Mouse (Mus musculus) right cerebral cortex, postnatal 25 days (tissue): ENCODE data around the gene Onecut3.

ENCODE experiments used
- DNase-seq: peaks from one replicate; pipeline ENCODE4 v3.0.0; 2022

The Onecut3 gene

DNA sequence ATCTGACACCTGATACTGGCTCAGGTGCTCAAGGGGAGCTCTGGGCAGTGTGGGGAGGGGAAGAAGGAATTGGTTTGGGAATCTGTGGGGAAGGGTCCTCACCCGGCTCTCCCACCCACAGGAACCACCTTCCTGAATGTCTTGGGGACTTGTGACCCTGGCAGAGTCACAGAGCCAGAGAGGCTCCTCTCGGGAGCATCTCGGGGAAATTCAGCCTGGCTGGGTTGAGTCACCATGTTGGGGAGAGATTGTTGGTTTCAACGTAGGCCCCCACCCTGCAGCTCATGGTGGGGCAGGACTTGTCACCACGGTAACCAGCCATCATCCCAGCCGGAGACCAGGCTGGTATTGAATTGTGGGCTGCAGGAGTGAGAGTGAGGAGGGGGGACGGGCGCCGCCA lies 10.1 kb downstream of the Onecut3 start:
- DNase-seq = no peak

DNA sequence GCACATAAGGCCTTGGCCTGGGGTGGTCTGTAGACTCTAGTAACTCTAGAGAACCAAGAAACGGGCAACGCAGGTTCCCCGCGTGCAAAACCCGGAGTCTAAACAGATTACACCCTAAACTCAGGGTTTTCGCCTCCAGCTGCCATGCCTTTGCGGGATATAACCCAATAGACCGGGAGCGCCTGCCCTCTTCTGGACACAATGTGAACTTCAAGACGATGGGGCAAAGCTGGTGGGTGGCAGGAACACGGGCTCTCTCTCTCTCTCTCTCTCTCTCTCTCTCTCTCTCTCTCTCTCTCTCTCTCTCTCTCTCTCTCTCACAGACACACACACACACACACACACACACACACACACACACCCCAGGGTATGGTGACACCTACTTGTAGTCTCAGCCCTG lies 11.6 kb downstream of the Onecut3 start:
- no peak for DNase-seq

DNA sequence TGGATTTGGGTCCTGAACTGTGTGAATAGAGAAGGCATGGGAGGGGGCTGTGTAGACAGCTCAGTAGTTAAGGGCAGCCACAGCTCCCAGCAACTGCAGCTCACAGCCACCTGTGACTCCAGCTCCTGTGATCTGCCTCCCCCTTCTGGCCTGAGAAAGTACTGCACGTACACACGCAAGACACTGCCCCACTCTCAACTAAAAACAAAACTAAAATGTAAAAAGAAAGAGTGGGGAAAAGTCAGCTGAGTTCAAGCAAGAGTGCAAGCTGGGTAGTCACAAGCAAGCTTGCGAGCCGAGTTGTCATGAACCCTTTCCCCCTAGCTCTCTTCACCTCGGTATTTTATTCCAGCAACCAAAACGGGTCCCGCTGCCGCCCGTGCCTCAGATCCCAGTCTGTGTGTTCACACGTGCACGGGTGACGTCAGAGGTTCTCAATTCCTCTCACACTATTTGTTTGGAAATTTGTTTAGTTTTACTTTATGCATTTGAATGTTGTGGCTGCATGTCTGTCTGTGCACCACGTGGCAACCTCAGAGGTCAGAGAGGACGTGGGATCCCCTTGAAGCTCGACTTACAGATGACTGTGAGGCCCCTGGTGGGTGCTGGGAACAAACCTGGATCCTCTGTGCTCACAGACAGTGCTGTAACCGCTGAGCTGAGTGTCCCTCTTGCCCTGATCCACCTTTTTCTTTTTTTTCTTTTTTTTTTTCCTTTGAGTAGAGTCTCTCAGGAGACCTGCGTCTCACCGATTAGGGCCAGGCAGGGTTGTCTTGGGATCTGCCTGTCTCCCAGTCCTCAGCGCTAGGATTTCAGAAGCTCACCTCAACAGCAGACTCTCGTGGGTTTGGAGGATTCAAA lies 15.0 kb downstream of the Onecut3 start:
- DNase-seq = peak; percentile 55

DNA sequence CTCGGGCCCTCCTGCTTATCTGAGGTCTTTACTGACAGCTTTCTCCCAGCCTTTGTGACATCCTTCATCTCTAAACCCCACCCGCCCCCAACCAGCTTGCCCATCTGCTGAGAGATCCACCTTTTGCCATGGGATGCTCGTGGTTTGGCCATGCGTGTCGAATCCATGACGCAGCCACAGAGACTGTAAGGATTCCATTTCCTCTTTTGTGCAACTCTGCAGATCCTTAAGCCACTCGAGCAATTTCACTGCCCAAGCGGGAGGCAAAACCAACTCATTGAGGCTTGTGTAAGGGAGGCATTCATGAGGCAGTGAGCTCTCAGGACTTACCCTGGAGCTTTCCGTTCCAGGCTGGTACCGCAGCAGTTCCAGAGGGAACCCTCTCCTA lies 15.6 kb downstream of the Onecut3 start:
- DNase-seq = no peak

DNA sequence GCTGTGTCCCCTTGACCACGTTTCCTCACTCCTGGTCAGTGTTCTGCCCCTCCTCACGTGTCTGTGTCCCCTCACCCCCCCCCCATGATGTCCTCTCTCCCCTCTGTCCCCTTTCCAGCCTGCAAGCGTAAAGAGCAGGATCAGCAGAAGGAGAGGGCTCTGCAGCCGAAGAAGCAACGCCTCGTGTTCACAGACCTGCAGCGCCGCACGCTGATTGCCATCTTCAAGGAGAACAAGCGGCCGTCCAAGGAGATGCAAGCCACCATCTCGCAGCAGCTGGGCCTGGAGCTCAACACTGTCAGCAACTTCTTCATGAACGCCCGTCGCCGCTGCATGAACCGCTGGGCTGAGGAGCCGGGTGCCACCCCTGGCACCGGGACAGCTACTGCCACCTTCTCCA lies 19.1 kb downstream of the Onecut3 start:
- no peak for DNase-seq

DNA sequence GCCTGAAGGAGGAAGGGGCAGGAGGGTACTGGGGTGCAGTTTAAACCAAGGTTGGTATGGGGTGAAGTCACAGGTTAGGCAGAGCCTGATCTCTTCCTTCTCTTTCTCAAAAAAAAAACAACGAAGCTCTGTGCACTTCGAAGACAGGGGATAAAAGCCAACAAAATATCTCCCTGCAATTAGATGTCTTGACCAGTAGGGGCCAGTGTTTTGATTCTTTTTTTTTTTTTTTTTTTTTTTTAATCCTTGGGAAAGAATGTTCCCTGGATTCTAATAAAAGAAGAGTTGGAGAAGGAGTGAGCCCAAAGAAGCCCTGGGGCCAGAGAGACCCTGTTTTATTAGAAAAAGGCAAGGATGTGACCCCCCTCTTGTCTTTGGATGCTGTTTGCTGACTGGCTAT lies 24.7 kb downstream of the Onecut3 start:
- DNase-seq = no peak

DNA sequence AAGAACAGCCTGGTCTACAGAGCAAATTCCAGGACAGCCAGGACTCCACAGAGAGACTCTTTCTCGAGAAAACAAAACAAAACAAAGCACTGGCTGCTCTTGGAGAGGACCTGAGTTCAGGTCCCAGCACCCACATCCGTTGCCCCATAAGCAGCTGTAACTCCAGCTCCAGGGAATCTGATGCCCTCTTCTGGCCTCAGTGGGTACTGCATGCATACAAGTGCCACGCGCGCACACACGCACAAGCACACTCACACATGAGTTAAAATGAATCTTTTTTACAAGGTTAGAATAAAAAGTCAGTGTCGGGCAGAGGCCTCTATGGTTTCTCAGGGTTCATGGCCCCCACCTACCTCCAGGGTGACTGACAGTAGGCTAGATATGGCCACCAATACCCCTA lies 28.7 kb downstream of the Onecut3 start:
- DNase-seq = no peak

DNA sequence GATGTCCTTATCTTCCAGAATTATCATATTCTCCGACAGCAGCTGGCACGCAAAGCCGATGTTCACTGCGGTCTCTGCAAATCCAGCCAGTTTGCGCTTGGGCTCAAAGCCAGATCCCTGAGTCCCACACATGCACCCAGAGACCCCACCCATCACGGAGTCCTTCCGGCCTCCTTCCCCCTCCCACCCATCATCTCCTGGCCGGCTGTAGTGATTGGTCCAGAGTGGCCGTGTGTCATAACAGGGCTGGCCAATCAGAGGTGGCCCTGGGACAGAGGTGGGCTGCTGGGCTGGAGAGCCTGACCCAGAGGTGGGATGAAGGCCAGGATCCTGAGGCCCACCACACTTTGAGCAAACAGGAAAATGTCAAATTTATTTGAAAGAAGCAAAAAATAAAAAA lies 31.5 kb downstream of the Onecut3 start:
- DNase-seq = no peak

DNA sequence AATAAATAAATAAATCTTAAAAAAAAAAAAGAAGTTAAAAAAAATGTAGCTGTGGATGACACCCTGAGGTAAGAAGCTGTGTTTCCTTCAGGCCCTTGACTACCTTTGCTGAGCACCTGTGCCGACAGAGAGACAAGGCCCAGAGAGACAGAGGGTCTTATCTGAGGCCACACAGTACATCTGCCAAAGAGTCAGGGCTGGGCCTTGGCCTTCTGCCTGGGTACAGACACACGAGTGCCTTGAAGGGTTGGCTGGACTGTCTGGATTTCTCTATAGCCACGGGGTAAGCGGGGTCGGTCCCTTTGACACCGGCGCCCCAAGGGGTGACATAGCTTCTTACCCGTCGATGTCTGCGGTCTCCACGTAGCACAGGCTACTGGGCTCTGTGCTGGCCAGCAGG lies 38.1 kb downstream of the Onecut3 start:
- DNase-seq = no peak

DNA sequence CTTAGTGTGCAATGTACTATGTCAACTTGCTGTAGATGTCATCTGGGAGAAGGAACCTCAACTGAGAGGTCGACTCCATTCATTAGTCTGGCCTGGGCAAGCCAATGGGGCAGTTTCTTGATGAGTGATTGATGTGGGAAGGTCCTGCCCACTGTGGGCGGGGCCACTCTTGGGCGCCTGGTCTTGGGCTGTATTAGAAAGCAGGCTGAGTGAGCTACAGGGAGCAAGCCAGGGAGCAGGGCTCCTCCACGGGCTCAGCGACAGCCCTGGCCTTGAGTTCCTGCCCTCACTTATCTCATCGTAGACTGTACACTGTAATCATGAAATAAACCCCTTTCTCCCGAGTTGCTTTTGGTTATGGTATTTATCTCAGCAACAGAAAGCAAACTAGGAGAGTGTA lies 39.1 kb downstream of the Onecut3 start:
- DNase-seq = no peak

DNA sequence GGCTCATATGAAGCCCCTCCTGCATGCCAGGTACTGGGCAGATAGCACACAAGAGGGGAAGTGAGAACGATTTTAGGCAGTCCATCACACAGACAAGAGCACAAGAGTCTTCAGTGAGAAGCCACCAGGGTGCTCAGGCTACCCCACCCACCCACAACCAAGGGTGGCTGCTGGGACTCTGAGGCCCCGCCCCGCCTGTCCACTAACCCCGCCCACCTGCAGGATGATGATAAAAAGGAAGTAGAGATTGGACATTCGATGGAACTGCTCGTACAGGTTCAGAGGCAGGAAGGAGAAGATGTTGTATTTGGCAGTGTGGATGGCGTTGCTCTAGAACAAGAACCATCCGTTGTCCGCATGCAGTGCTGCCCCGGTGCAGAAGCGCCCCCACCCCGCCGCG lies 40.4 kb downstream of the Onecut3 start:
- no peak for DNase-seq

DNA sequence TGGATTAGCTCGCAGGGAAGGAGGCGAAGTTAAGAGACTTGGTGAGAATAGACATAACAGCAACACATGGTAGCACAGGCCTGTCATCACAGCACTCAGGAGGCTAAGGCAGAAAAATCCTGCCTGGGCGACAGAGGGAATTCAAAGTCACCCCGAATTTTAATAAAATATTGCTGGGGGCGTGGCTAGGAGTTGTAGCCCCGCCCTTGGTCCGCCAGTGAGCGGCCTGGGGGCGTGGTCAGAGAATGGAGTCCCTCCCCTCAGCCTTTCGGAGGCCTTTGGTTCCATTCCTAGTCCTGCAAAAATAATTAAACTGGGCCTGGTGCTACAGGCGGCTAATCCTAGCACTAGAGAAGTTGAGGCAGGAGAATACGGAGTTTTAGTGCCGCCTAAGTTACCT lies 41.1 kb downstream of the Onecut3 start:
- no peak for DNase-seq

DNA sequence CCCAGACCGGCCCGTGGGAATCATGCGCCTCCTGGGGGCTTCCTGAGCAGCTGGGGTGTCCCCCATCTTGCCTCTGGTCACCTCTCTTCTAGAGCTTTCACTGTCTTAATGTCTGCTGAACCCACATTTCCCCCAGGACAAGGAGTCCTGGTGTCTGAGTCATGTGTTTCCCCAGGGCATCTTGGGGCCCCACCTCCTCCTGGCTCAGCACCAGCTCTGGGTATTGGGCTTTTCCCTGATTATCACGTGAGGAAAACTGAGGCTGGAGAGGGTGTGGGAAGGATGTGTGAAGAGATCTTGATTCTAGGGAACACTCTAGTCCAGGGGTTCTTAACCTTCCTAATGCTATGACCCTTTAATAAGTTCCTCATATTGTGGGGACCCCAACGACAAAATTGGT lies 43.5 kb downstream of the Onecut3 start:
- no peak for DNase-seq

DNA sequence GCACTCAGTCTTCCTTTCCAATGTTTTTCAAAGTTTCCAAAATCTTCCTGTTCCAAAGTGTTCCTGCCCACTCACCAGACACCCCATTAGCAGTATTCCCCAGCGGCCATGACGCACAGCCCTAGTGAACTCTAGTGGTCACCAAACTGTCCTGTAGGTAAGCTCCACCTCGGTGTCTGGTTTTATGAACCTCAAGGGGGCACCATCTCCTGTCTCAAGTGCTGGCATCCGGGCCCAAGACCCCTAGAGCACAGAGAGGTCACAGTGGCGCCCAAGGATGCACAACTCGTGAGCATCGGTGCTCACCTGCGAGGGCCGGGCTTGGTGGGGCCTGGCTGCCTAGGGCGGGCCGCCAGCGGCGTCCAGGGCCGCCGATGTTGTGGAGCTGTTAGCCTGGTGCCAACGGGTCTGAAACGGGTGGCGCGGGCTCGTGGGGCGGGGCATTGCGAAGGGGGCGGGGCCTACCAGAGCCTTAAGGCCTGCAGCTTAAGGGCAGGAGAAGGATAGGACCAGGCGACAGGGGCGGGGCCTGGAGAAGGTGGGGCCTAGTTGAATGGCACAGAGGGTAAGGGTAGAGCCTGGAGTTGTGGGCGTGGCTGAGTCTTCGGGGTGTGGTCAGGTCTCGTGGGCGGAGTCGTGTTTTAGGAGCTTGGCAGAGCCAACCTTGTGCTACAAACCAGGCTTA lies 44.2 kb downstream of the Onecut3 start, which contains the start of gene Atp8b3:
Atp8b3 (minus strand) TSS at position 415 of the 685 bp plus-strand sequence.
- DNase-seq = peak; percentile 24

DNA sequence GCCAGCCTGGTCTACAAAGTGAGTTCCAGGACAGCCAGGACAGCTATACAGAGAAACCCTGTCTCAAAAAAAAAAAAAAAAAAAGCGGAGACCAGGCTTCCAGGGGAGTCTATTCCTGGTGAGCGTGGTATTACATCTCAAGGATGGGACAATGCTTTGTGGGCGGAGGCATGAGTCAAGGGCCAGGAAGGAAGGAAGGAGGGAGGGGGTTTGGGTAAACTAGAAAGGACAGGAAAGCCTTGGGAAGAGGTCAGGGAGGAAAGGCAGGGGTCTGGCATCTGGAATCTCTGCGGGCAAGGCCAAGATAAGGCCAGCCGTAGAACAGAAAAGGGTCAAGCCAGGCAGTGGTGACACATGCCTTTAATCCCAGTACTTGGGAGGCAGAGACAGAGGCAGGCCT lies 44.9 kb downstream of the Onecut3 start:
- no peak for DNase-seq

DNA sequence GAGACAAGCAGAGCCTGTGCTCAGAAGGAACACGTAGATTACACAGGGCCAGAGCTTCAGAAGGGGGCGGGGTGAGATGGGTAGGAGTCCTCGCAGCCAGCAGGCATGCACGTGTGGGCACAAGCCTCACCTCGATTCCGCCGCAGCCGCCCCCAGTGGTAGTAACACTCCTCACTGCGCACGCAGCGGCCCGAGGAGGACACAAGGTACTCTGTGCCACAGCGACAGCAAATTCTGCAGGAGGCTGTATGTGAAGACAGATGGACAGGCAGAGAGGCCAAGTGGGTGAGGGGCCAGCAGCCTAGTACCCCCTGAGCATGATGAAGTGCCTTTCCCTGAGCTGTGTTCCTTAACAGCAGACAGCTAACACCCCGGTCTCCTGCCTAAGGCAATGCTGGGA lies 49.2 kb downstream of the Onecut3 start:
- DNase-seq = no peak

DNA sequence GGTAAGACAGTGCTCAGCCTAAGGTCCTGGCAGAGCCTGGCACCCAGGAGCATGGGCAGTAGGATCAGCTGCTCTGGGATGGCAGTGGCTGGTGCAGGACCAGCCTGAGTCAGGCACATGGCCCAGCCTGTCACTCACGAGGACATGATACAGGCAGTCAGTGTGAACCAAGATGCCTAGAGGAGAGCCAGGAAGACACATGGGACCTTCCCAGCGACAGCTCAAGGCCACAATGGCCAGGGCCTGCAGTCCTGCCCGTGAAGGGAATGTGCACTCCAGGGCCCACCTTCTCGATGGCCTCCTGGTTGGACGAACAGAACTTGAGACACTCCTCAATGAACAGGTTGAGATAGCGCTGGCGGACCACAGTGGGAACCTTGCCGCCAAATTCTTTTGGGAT lies 51.0 kb downstream of the Onecut3 start:
- DNase-seq = no peak

DNA sequence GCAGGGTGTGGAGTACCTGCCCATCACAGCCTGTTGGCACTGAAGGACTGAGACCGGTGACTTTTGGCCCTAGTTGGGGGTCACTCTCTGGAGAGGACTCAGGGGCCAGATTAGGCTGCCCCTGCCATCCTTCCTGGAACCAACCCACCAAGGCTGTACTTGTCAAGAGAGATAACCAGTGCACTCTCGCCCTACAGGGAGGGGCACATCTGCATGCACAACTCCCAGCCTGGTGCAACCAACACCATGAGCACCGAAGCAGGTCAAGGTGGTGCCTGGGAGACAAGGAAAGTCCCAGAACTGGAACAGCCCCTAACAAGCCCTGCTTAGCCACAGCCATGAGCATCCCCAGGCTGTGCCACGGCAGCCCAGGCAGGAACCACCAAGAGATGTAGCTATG lies 52.3 kb downstream of the Onecut3 start:
- DNase-seq = no peak

DNA sequence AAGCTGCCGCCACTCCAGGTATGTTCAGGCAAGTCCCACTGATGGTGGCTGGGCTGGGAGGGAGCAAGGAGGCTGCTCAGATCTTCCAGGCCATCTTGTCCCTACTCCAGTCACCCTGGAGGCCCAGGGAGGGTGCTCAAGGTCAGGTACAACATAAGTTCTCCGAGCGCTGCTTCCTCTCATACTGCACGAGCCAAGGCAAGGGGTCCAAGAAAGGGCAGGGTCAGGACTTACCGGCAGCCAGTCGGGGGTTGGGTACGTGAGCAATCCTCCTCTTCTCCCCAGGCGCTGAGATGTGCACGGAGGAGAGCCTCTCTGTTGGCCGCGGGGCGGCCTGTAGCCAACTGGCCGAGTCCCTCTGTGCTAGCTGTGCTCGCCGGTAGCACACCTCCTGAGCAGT lies 52.9 kb downstream of the Onecut3 start:
- no peak for DNase-seq

DNA sequence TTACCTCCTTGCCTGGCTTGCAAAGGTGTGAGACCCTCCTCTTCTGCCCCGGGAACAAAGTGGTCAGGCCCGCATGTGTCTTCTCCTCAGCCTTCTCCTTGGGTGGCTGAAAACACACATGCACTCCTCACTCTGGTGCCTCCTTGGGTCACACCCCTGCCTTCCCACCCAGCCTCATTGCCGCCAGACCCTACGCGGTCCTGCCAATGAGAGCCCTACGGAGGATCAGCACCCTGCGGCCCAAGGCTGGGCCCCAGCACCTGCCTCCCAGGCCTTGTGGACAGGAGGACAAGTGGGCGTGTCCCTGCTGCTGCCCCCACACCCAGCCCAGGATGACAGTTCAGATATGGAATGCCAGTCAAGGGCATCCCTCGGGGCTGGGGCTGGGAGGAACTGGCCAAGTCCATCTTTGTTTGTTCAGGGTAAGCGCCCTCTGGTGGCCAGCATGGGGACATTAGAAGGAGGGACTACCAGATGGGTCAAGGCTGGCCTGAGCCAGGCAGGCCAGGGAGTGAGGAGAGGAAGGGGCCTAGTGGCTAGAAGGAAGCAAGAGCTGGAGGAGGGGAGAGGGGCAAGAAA lies 53.9 kb downstream of the Onecut3 start:
- no peak for DNase-seq

DNA sequence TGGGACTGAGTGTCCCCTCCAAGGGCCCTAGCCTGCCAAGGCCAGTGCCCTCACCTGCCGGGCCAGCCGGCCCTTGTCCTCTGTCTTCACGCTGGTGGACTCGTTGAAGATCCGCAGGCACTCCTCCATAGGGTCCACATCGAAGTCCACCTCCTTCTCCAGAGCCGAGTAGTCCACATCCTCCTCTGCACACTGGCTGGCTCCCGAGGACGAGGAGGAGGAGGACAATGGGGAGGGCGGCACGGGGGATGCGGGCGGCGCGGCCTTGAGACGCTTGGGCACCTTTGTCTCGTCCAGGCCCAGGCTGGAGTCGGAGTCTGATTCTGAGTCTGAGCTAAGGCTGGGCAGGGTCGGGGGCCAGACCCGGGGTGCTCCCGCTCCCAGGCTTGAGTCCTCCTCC lies 54.6 kb downstream of the Onecut3 start:
- no peak for DNase-seq

DNA sequence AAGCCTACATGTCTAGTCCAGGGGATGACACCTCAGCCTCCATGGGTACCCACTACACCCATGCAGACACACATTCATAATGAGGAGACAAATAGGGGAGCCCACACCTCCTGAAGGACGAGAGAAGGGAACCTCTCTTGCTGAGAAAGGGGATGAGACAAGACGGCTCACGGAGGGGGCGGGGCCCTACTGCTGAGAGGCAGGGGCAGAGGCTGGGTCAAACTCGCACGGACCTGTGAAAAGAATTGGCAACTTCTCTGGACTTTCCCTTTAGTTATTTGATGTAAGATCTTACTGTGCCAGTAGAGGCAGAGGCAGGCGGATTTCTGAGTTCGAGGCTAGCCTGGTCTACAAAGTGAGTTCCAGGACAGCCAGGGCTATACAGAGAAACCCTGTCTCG lies 57.7 kb downstream of the Onecut3 start:
- no peak for DNase-seq

DNA sequence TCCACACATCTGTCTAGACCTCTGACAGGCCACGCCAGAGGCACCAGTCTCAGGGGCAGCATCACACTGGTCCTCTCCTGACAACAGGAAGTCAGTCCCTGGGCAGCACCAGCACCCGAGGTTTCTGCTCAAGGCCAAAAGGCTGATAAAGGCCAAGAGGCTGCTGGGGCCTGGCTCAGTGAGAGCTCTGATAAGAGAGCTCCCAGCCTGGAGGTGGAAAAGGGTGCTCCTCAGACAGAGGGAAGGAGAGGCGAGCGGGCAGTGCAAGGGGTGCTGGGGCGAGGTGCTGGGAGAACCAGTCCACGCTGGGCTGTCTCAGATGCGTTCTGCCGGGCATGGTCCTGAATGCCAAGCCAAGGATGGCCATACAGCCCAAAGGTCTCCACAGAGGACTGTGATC lies 58.9 kb downstream of the Onecut3 start:
- no peak for DNase-seq

DNA sequence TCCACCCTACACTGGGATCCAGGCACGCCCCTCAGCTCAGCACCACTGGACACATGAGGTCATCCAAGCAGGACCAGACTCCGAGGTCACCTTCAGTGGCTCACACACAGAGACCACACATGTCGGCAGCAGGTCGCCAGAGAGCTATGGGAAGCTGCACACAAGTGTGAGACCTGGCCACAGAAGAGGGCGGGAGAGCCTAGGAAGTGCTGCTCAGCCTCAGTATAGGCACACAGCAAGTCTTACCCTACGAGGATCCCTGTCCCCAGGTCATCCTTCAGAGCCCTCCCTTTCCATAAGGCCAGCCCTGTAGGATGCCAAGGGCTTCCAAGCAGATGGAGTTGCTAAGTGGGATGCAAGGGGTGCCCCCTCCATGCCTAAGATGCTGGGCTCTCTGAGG lies 59.4 kb downstream of the Onecut3 start:
- no peak for DNase-seq
